Mouse (Mus musculus): Measurements from ENCODE around the gene Tspan15. TPM values are rescaled to one million over a fixed set of nuclear protein-coding genes. Genes with fewer than 3 reads are reported as not detected.

The Tspan15 gene
- polyA plus RNA-seq, 1 experiment from 2014 or later = 12.0 TPM

DNA sequence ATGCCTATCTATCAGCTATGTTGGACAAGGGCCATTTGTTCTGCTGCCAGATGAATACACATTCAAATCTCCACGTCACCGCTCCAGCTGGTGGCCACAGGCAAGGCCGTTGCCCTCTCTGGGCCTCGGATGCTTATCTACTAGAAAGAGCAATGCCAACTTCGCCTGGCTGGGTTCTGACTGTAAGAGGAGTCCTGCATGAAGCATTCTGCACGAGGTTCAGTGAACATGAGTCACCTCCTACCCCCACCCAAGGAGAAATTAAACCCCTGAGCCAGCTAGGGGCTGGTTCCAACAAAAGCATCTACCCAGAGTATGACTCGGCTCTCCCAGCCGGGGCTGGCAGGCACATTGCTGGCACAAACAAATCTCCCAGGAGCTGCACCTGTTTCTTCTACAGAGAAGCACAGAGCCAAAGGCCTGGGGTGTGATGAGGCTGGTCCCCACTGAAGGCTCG is 38.3 kb downstream of the Tspan15 start:
- no peak overlapping the region for H3K4me3 ChIP-seq (ENCODE audit: low read depth, low read length)
- H3K27ac ChIP-seq (ENCODE audit: low read length) = no peak overlapping the region
- H3K36me3 ChIP-seq (ENCODE audit: control insufficient read depth, insufficient read depth) = no peaks in the 10 kb centered on the region
- no peaks in the 10 kb centered on the region for H3K9me3 ChIP-seq (replicated peaks; ENCODE audit: control insufficient read depth, low read length)
- H3K4me1 ChIP-seq (ENCODE audit: control insufficient read depth, low read depth, low read length) = peaks cover 5% of the 10 kb centered on the region
- no peak for ATAC-seq (ENCODE audit: low read depth)
- no peaks in the 10 kb centered on the region for H3K27me3 ChIP-seq (ENCODE audit: control insufficient read depth, insufficient read depth, low read depth, low read length)
- H3K4me2 ChIP-seq (ENCODE audit: low read depth, low read length) = no peak overlapping the region
- no peak overlapping the region for H3K9ac ChIP-seq (ENCODE audit: low read depth, low read length)
- 52% methylated on average over 9 of the region's 9 CpGs for WGBS (ENCODE audit: insufficient replicate concordance)

DNA sequence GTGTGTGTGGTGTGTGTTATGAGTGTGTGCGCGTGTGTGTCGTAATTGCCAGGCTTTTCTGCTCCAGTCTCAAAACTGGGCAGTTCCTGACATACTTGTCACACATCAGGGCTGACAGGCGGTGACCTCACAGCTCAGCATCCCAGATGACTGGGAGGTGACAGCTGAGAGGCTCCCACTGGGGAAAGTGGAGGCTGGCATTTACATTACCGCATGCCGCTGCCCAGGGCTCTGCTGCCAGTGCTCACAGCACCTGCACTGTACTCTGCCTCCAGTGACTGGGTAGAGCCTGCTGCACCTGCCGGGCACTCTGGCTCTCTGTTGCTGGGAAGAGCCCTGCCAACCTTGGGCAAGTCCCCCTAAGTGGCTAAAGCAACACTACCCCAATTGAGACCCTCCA is 40.2 kb downstream of the Tspan15 start:
- ATAC-seq (ENCODE audit: low read depth) = no peak
- no peak overlapping the region for H3K4me2 ChIP-seq (ENCODE audit: low read depth, low read length)
- peaks cover 3% of the 10 kb centered on the region for H3K4me1 ChIP-seq (ENCODE audit: control insufficient read depth, low read depth, low read length)
- H3K27ac ChIP-seq (ENCODE audit: low read length) = no peak overlapping the region
- no peak overlapping the region for H3K4me3 ChIP-seq (ENCODE audit: low read depth, low read length)
- no peaks in the 10 kb centered on the region for H3K36me3 ChIP-seq (ENCODE audit: control insufficient read depth, insufficient read depth)
- no peaks in the 10 kb centered on the region for H3K9me3 ChIP-seq (replicated peaks; ENCODE audit: control insufficient read depth, low read length)
- no peak overlapping the region for H3K9ac ChIP-seq (ENCODE audit: low read depth, low read length)
- no peaks in the 10 kb centered on the region for H3K27me3 ChIP-seq (ENCODE audit: control insufficient read depth, insufficient read depth, low read depth, low read length)
- WGBS (ENCODE audit: insufficient replicate concordance) = 84% methylated on average over 7 of the region's 7 CpGs

DNA sequence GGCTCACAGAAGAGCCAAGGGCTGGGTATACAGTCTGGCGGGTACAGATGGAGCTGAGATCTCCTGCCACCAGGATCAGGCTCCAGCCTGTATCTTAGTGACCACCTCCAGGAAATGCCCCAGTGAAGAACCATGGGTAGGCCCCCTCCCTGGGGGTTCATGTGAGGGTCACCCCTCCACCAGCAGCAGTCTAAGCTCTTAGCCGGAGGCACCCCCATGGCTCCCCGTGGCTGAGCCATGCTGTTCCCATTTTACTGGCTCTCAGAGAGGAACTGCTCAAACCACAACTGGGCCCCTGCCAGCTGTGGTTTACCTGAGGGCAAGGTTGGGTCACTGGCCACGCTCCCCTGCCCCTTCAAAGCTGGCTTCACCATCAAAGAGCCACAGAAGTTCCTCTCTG is 41.1 kb downstream of the Tspan15 start:
- no peak overlapping the region for H3K4me2 ChIP-seq (ENCODE audit: low read depth, low read length)
- no peak overlapping the region for H3K27ac ChIP-seq (ENCODE audit: low read length)
- peak overlapping the region; percentile 14; the same call in 1 of the 2 replicates for H3K4me3 ChIP-seq (ENCODE audit: low read depth, low read length)
- H3K27me3 ChIP-seq (ENCODE audit: control insufficient read depth, insufficient read depth, low read depth, low read length) = no peaks in the 10 kb centered on the region
- H3K9ac ChIP-seq (ENCODE audit: low read depth, low read length) = no peak overlapping the region
- 58% methylated on average over 4 of the region's 4 CpGs for WGBS (ENCODE audit: insufficient replicate concordance)
- H3K9me3 ChIP-seq (replicated peaks; ENCODE audit: control insufficient read depth, low read length) = no peaks in the 10 kb centered on the region
- peaks cover 3% of the 10 kb centered on the region for H3K4me1 ChIP-seq (ENCODE audit: control insufficient read depth, low read depth, low read length)
- H3K36me3 ChIP-seq (ENCODE audit: control insufficient read depth, insufficient read depth) = no peaks in the 10 kb centered on the region
- no peak for ATAC-seq (ENCODE audit: low read depth)

DNA sequence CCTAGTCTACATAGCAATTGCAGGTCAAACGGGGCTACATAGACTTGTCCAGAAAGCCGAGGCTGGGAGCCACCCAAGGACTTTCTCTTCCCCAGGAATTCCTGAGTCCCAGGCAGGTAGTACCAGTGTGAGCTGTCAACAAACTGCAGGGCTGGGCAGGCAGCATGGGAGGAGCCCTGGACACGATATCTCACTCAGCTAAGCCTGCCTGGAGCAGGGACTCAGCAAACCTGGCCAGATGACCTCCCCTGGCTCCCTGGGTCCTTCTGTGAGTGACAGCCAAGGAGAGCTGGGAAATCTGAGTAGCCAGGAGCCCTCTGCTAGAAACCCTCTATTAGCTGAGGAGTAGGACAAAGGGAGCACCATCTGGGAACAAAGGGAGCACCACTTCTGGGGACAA is 41.7 kb downstream of the Tspan15 start:
- Histone ChIP-seq H3K9ac (ENCODE audit: low read depth, low read length) (no peak overlapping the region), H3K27me3 (ENCODE audit: control insufficient read depth, insufficient read depth, low read depth, low read length) (no peaks in the 10 kb centered on the region), H3K36me3 (ENCODE audit: control insufficient read depth, insufficient read depth) (no peaks in the 10 kb centered on the region), H3K4me1 (ENCODE audit: control insufficient read depth, low read depth, low read length) (peaks cover 3% of the 10 kb centered on the region), H3K4me3 (ENCODE audit: low read depth, low read length) (no peak overlapping the region), H3K9me3 (replicated peaks; ENCODE audit: control insufficient read depth, low read length) (no peaks in the 10 kb centered on the region), H3K4me2 (ENCODE audit: low read depth, low read length) (no peak overlapping the region), H3K27ac (ENCODE audit: low read length) (no peak overlapping the region)
- WGBS (ENCODE audit: insufficient replicate concordance) = 42% methylated on average over 3 of the region's 3 CpGs
- ATAC-seq (ENCODE audit: low read depth) = no peak

DNA sequence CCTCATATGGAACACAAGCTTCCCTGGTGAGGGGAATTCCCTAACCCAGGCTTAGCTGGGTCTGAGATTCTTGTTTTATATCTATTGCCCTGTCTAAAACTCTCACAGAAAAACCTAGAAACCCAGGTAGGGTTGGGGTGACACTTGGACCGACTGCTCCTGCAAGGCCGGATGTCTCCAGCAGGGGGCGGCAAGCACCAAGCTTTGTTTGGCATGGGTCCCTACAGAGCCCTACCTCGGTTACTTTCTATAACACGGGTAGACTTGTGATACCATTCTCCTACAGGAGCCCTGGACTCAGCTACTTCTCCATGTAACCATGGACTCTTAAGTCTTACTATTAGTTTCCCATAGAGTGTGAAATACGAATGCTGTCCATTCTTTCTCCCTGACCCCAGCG is 44.2 kb downstream of the Tspan15 start:
- H3K4me3 ChIP-seq (ENCODE audit: low read depth, low read length) = no peak overlapping the region
- no peaks in the 10 kb centered on the region for H3K27me3 ChIP-seq (ENCODE audit: control insufficient read depth, insufficient read depth, low read depth, low read length)
- 19% methylated on average over 7 of the region's 7 CpGs for WGBS (ENCODE audit: insufficient replicate concordance)
- peak; percentile 53 for ATAC-seq (ENCODE audit: low read depth)
- H3K9ac ChIP-seq (ENCODE audit: low read depth, low read length) = no peak overlapping the region
- no peaks in the 10 kb centered on the region for H3K36me3 ChIP-seq (ENCODE audit: control insufficient read depth, insufficient read depth)
- H3K4me1 ChIP-seq (ENCODE audit: control insufficient read depth, low read depth, low read length) = peaks cover 3% of the 10 kb centered on the region; the same call in 1 of the 2 replicates
- no peak overlapping the region for H3K27ac ChIP-seq (ENCODE audit: low read length)
- H3K9me3 ChIP-seq (replicated peaks; ENCODE audit: control insufficient read depth, low read length) = no peaks in the 10 kb centered on the region
- H3K4me2 ChIP-seq (ENCODE audit: low read depth, low read length) = no peak overlapping the region

DNA sequence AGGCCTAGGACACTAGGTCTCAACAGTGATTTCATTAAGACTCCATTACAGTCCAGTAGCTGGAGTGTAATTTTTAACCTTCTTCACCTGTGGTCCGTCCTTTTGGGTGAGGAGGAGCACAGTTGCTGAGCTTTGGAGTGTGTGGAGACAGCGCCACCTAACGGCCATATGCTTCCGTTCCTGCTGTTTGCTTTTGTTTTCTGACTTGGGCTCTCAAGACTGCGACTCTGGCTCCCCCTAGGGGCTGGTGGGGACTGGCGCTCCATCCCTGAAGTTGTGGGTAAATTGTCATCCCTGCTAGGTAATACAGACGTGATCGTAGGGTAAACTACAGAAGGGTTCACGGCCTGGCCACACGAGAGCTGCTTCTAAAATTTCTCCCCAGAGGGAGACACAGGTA is 48.0 kb downstream of the Tspan15 start:
- Histone ChIP-seq H3K27me3 (ENCODE audit: control insufficient read depth, insufficient read depth, low read depth, low read length) (no peaks in the 10 kb centered on the region), H3K4me2 (ENCODE audit: low read depth, low read length) (no peak overlapping the region), H3K9me3 (replicated peaks; ENCODE audit: control insufficient read depth, low read length) (no peaks in the 10 kb centered on the region), H3K4me3 (ENCODE audit: low read depth, low read length) (no peak overlapping the region), H3K4me1 (ENCODE audit: control insufficient read depth, low read depth, low read length) (no peaks in the 10 kb centered on the region), H3K36me3 (ENCODE audit: control insufficient read depth, insufficient read depth) (no peaks in the 10 kb centered on the region), H3K27ac (ENCODE audit: low read length) (no peak overlapping the region), H3K9ac (ENCODE audit: low read depth, low read length) (no peak overlapping the region)
- 0 out of 2 replicates have a peak, but pooled peaks have one; percentile 30 for ATAC-seq (ENCODE audit: low read depth)
- 2% methylated on average over 10 of the region's 10 CpGs for WGBS (ENCODE audit: insufficient replicate concordance)

DNA sequence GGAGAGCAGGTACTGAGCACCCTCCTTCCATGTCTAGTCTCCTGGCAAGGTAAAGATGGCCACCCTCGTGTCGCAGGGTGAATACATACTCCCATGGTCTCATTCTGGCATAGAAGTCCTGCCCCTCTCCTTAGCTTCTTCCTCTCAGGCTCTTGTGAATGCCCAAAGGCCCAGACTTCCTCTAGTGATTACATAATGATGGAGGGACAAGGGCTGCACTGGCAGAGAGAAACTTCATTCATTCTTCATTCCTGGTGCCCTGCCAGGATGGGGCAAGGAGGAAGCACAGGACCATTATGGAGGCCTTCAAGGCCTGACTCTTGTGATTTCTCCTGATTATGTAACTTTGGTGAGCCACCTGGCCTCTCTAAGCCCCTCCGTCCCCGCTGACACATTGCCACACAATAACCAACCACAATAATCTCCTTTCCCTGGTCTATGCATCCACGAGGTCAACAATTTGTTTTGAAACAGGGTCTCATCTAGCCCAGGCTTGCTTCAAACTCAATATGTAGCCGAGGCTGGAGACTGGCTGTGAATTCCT is 48.5 kb downstream of the Tspan15 start:
- H3K36me3 ChIP-seq (ENCODE audit: control insufficient read depth, insufficient read depth) = no peaks in the 10 kb centered on the region
- WGBS (ENCODE audit: insufficient replicate concordance) = 51% methylated on average over 6 of the region's 6 CpGs
- no peak overlapping the region for H3K9ac ChIP-seq (ENCODE audit: low read depth, low read length)
- no peak for ATAC-seq (ENCODE audit: low read depth)
- no peak overlapping the region for H3K27ac ChIP-seq (ENCODE audit: low read length)
- no peaks in the 10 kb centered on the region for H3K4me1 ChIP-seq (ENCODE audit: control insufficient read depth, low read depth, low read length)
- no peak overlapping the region for H3K4me3 ChIP-seq (ENCODE audit: low read depth, low read length)
- H3K9me3 ChIP-seq (replicated peaks; ENCODE audit: control insufficient read depth, low read length) = no peaks in the 10 kb centered on the region
- H3K4me2 ChIP-seq (ENCODE audit: low read depth, low read length) = no peak overlapping the region
- H3K27me3 ChIP-seq (ENCODE audit: control insufficient read depth, insufficient read depth, low read depth, low read length) = no peaks in the 10 kb centered on the region

DNA sequence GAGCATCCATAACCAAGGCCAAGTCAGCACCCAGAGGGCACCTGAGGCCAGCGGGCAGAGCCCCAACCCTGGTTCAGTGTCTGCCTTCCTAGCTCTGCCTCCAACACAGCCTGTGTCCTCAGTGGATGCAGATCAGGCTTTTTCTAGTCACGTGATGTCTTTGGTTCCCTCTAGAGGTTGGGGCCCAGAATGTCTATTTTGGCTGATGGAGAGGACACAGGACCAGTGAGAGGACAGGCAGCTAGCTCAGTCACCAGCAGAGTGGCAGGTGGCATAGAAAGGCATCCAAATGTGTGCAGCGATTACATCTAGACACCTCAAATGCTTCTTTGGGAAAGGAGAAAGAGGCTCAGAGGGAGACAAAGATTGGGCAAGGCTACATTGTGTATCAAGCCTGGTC is 49.4 kb downstream of the Tspan15 start:
- Histone ChIP-seq H3K36me3 (ENCODE audit: control insufficient read depth, insufficient read depth) (no peaks in the 10 kb centered on the region), H3K9ac (ENCODE audit: low read depth, low read length) (no peak overlapping the region), H3K27me3 (ENCODE audit: control insufficient read depth, insufficient read depth, low read depth, low read length) (no peaks in the 10 kb centered on the region), H3K27ac (ENCODE audit: low read length) (no peak overlapping the region), H3K4me1 (ENCODE audit: control insufficient read depth, low read depth, low read length) (no peaks in the 10 kb centered on the region), H3K9me3 (replicated peaks; ENCODE audit: control insufficient read depth, low read length) (no peaks in the 10 kb centered on the region), H3K4me3 (ENCODE audit: low read depth, low read length) (no peak overlapping the region), H3K4me2 (ENCODE audit: low read depth, low read length) (no peak overlapping the region)
- no peak for ATAC-seq (ENCODE audit: low read depth)
- 34% methylated on average over 3 of the region's 3 CpGs for WGBS (ENCODE audit: insufficient replicate concordance)

DNA sequence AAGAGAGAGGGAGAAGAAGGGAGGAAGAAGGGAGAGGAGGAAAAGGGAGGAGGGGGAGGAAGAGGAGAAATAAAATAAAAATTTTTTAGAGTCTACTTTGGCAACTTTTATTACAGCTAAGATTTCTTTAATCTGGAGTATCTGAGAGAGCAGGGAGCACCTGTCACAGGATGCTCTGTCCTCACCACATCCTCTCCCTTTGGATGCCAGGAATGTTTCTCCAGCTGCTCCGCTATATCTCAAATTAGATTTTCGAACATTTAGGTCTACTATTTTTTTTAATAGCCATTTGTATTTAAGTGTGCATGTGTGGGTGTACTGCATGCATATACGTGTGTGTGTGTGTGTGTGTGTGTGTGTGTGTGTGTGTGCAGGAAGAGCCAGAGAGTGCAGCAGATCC is 51.1 kb downstream of the Tspan15 start:
- H3K4me3 ChIP-seq (ENCODE audit: low read depth, low read length) = no peak overlapping the region
- no peak overlapping the region for H3K9ac ChIP-seq (ENCODE audit: low read depth, low read length)
- no peaks in the 10 kb centered on the region for H3K9me3 ChIP-seq (replicated peaks; ENCODE audit: control insufficient read depth, low read length)
- ATAC-seq (ENCODE audit: low read depth) = no peak
- 67% methylated on average over 3 of the region's 3 CpGs for WGBS (ENCODE audit: insufficient replicate concordance)
- no peak overlapping the region for H3K4me2 ChIP-seq (ENCODE audit: low read depth, low read length)
- H3K4me1 ChIP-seq (ENCODE audit: control insufficient read depth, low read depth, low read length) = no peaks in the 10 kb centered on the region
- no peak overlapping the region for H3K27ac ChIP-seq (ENCODE audit: low read length)
- H3K36me3 ChIP-seq (ENCODE audit: control insufficient read depth, insufficient read depth) = no peaks in the 10 kb centered on the region
- H3K27me3 ChIP-seq (ENCODE audit: control insufficient read depth, insufficient read depth, low read depth, low read length) = no peaks in the 10 kb centered on the region
